In the genomic region with DNA sequence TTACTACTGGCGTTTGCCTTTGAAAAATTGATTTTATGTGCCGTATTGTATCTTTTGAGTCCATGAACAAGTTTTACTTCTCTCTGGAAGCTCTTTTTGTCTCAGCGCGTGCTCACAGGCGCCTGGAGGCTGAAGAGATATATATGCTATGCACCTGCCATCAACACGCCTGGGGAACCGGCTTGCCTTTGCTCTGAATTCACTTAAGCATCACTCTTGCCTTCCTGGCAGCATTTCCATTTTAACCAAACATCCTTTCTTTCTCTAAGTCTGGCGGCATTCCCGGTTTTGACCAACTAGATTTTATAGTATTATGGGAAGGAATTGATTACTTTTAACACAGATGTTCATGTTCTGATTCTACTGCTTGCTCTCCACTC, we compare ENCODE assay signal across 8 mouse cellular contexts.
DNase-seq lines count a peak whose midpoint lies in the region; ATAC-seq and TF ChIP-seq lines count a peak whose summit lies in the region.

No protein-coding gene starts in this region.

- no peak for DNase-seq in heart, postnatal 25 days (ENCODE audit: low spot score)
- peak; percentile 40 for DNase-seq in brain, embryonic 14.5 days (ENCODE audit: low read depth)
- no peak for DNase-seq in intestine, embryonic 14.5 days (ENCODE audit: low spot score)
- DNase-seq in spleen, postnatal 14 days (ENCODE audit: low spot score in 2 of 2), result no peak
- no peak for DNase-seq in left cerebral cortex, adult 8-10 months (ENCODE audit: low spot score in 2 of 2)
- no peak for DNase-seq in adipocyte (ENCODE audit: low spot score)

- peak overlapping the region; percentile 55 for H3K4me3 ChIP-seq in heart, embryonic 13.5 days
- no peak overlapping the region for H3K4me3 ChIP-seq in intestine, embryonic 14.5 days (ENCODE audit: low read depth, low read length)
- peak overlapping the region; percentile 47 for H3K4me3 ChIP-seq in neural tube, embryonic 13.5 days

- peak overlapping the region; percentile 79 for H3K9ac ChIP-seq in heart, embryonic 13.5 days
- H3K9ac ChIP-seq in intestine, embryonic 14.5 days (ENCODE audit: low read length), result no peak overlapping the region
- H3K9ac ChIP-seq in neural tube, embryonic 13.5 days, result peak overlapping the region; percentile 67

- TF ChIP-seq CTCF in brain, embryonic 14.5 days (IDR thresholded peaks at IDR 0.05; ENCODE audit: borderline replicate concordance, extremely low read depth, insufficient read depth, insufficient read length), result no peak

- H3K4me1 ChIP-seq in heart, embryonic 13.5 days, result peaks cover 49% of the 10 kb centered on the region
- H3K4me1 ChIP-seq in intestine, embryonic 14.5 days (replicated peaks; ENCODE audit: control insufficient read depth, insufficient read depth, low read length), result peaks cover 19% of the 10 kb centered on the region
- H3K4me1 ChIP-seq in neural tube, embryonic 13.5 days (replicated peaks), result peaks cover 37% of the 10 kb centered on the region

- peaks cover 5% of the 10 kb centered on the region for H3K36me3 ChIP-seq in heart, embryonic 13.5 days
- no peaks in the 10 kb centered on the region for H3K36me3 ChIP-seq in intestine, embryonic 14.5 days (ENCODE audit: control insufficient read depth, insufficient read depth, low read length)
- no peaks in the 10 kb centered on the region for H3K36me3 ChIP-seq in neural tube, embryonic 13.5 days

- peak overlapping the region; percentile 13; the same call in 1 of the 2 replicates for H3K27ac ChIP-seq in heart, embryonic 13.5 days (replicated peaks)
- no peak overlapping the region for H3K27ac ChIP-seq in intestine, embryonic 14.5 days (ENCODE audit: low read depth)
- peak overlapping the region; percentile 70; the same call in 1 of the 2 replicates for H3K27ac ChIP-seq in neural tube, embryonic 13.5 days (replicated peaks)

- ATAC-seq in heart, embryonic 13.5 days (ENCODE audit: extremely low read depth, insufficient number of reproducible peaks, low FRiP score, low TSS enrichment), result no peak
- no peak for ATAC-seq in intestine, embryonic 14.5 days (replicated peaks; ENCODE audit: low FRiP score, low TSS enrichment, low read depth)
- peak; percentile 34; the same call in 1 of the 2 replicates for ATAC-seq in neural tube, embryonic 13.5 days (ENCODE audit: low read depth)

- H3K9me3 ChIP-seq in heart, embryonic 13.5 days, result no peaks in the 10 kb centered on the region
- H3K9me3 ChIP-seq in intestine, embryonic 14.5 days (ENCODE audit: control insufficient read depth, low read length), result no peaks in the 10 kb centered on the region
- no peaks in the 10 kb centered on the region for H3K9me3 ChIP-seq in neural tube, embryonic 13.5 days

- TF ChIP-seq POLR2A in brain, embryonic 14.5 days (IDR thresholded peaks at IDR 0.05; ENCODE audit: borderline replicate concordance, extremely low read depth, insufficient read depth, insufficient read length, poor library complexity, severe bottlenecking), result no peak

- intact Hi-C loops in heart, postnatal 25 days (cut with DNase I), result loop anchor here (2.0 to 5.0 kb wide), 4 partner anchors 31 to 109 kb away; no protein-coding TSS in a partner anchor

- no peaks in the 10 kb centered on the region for H3K27me3 ChIP-seq in heart, embryonic 13.5 days (replicated peaks)
- H3K27me3 ChIP-seq in intestine, embryonic 14.5 days (replicated peaks; ENCODE audit: control insufficient read depth, insufficient read depth, low read length), result peaks cover 17% of the 10 kb centered on the region
- H3K27me3 ChIP-seq in neural tube, embryonic 13.5 days, result no peaks in the 10 kb centered on the region

- WGBS in heart, embryonic 13.5 days, result 33% methylated on average over 9 of the region's 9 CpGs
- WGBS in intestine, embryonic 14.5 days, result 44% methylated on average over 9 of the region's 9 CpGs
- WGBS in neural tube, embryonic 13.5 days, result 17% methylated on average over 9 of the region's 9 CpGs

- H3K4me2 ChIP-seq in heart, embryonic 13.5 days, result peak overlapping the region; percentile 79
- peak overlapping the region; percentile 62 for H3K4me2 ChIP-seq in intestine, embryonic 14.5 days (ENCODE audit: low read length)
- peak overlapping the region; percentile 79 for H3K4me2 ChIP-seq in neural tube, embryonic 13.5 days
